Mouse (Mus musculus): Measurements from ENCODE around the gene Crygd. TPM values are rescaled to one million over a fixed set of nuclear protein-coding genes. Genes with fewer than 3 reads are reported as not detected.

Gene Crygd
- not detected in 2 replicates for polyA plus RNA-seq (2012; ENCODE audit: low replicate concordance)

DNA sequence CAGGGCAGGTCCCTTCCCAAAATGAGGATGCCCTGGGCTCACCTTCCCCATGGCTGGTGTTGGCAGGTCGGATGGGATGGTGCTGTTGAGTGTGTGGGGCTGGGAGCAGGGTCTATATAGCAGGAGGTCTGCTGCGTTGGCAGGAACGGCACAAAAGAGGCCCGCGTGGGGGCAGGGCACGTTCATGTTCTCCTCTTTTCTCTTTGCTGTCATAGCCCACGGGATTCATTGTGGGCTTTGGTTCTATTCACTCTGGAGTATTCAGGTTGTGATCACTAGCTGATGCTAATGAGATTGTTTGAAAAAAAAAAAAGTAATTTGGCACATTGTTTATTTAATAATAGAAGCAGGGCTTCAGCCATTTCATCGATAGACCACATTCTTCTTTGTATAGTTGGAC, at the start of gene Crygd:
Gene Crygd, minus strand, starts transcription at position 101 of the 400 bp plus-strand sequence.

GRCm38 (mm10) chr1:65103273-65103672, 40.0 kb upstream of the Crygd start, which contains the start of gene Cryga:
Cryga (minus strand) TSS chr1:65103373.

GRCm38 (mm10) chr1:65082188-65082587, 18.9 kb upstream of the Crygd start, which contains the start of gene Crygb:
Crygb (minus strand) TSS chr1:65082288.

DNA sequence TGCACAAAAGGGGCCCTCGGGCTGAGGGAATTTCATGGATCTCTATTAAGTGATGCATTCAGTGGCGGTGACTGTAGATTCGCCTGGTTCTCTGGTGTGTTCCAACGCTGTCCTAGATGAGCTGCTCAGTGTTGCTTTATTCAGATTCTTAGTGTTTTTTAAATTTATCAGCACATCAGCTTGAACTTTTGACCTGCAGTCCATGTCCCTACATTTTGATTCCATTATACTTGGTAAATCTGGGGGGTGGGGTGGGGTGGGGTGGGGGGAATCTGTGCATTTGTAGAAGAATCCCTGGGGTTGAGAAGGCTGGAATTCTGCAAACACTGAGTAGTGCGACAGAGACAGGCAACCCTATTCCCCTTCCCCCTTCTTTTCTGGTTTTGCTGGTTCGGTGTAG, 10.3 kb upstream of the Crygd start, which contains the start of gene Crygc:
Gene Crygc, minus strand, starts transcription at position 101 of the 400 bp plus-strand sequence.

GRCm38 (mm10) chr1:65050952-65051351, 12.3 kb downstream of the Crygd start, which contains the start of gene Cryge:
Cryge (minus strand) TSS chr1:65051149.

DNA sequence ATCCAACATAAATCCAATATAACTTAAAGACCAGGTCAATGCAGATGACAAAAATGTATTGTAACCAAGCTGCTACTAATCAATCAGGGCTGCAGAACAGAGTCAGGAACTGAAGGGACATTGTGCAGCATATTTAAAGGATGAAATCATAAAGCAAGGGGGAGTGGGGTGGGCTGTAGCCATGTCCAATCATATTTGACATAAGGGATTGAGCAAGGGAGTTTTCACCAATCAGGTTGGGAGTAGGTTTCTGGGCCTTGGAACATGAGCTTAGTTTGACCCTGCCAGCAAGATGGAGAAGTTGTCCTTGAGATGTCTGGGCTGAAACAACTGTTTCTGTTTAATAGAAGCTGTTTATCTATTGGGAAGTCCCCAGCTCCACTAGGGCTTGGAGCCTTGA, 30.6 kb downstream of the Crygd start, which contains the start of gene Akr1cl:
Gene Akr1cl, minus strand, starts transcription at position 119 of the 400 bp plus-strand sequence.

Other genes starting within 250 kb of the Crygd start
- 8.9 and 9.9 TPM in 2 replicates for gene Plekhm3, start 106.6 kb downstream of the Crygd start, polyA plus RNA-seq (2012; ENCODE audit: low replicate concordance)
- not detected in 2 replicates for gene Akr1cl, start 30.7 kb downstream of the Crygd start, polyA plus RNA-seq (2012; ENCODE audit: low replicate concordance)
- not detected in 2 replicates for gene Cryge, start 12.3 kb downstream of the Crygd start, polyA plus RNA-seq (2012; ENCODE audit: low replicate concordance)
- gene Crygc, start 10.2 kb upstream of the Crygd start, polyA plus RNA-seq (2012; ENCODE audit: low replicate concordance): not detected in 2 replicates
- gene Crygb, start 18.8 kb upstream of the Crygd start, polyA plus RNA-seq (2012; ENCODE audit: low replicate concordance): not detected in 2 replicates
- not detected in 2 replicates for gene Cryga, start 39.9 kb upstream of the Crygd start, polyA plus RNA-seq (2012; ENCODE audit: low replicate concordance)
- gene Gm28845, start 56.1 kb upstream of the Crygd start, polyA plus RNA-seq (2012; ENCODE audit: low replicate concordance): not detected in 2 replicates
- gene D630023F18Rik, start 59.8 kb upstream of the Crygd start, polyA plus RNA-seq (2012; ENCODE audit: low replicate concordance): not detected in 2 replicates
- 0.74 and 1.7 TPM in 2 replicates for gene Idh1, start 123.0 kb upstream of the Crygd start, polyA plus RNA-seq (2012; ENCODE audit: low replicate concordance)
- gene Pikfyve, start 123.2 kb upstream of the Crygd start, polyA plus RNA-seq (2012; ENCODE audit: low replicate concordance): 21.7 and 39.1 TPM in 2 replicates
- gene Pth2r, start 218.6 kb upstream of the Crygd start, polyA plus RNA-seq (2012; ENCODE audit: low replicate concordance): not detected in 2 replicates